Mouse (Mus musculus): ENCODE measurements around the gene Castor2.

Gene Castor2

GRCm38 (mm10) chr5:134099496-134100211 lies at the start of gene Castor2:
Gene Castor2, plus strand, starts transcription at chr5:134099711.
- DNase-seq, result peak; percentile 96

GRCm38 (mm10) chr5:134050711-134051110 lies 48.8 kb upstream of the Castor2 start:
- DNase-seq, result no peak

DNA sequence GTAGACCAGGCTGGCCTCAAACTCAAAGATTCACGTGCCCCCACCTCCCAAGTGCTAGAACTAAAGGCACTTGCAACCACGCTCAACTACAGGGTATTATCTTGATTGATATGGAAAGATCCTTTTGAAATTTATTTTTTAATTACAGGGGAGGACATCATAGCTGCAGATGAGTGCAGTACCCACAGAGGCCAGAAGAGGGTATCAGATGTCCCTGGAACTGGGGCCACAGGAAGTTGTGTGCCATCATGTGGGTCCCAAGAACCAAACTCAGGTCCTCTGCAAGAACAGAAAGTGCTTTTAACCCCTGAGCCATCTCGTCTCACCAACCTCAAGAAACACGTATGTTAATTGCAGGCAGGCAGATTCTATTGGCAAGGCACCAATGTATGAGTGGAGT lies 46.9 kb upstream of the Castor2 start:
- no peak for DNase-seq

- DNase-seq, result no peak
Measured at GRCm38 (mm10) chr5:134054496-134054895, 45.0 kb upstream of the Castor2 start.

DNA sequence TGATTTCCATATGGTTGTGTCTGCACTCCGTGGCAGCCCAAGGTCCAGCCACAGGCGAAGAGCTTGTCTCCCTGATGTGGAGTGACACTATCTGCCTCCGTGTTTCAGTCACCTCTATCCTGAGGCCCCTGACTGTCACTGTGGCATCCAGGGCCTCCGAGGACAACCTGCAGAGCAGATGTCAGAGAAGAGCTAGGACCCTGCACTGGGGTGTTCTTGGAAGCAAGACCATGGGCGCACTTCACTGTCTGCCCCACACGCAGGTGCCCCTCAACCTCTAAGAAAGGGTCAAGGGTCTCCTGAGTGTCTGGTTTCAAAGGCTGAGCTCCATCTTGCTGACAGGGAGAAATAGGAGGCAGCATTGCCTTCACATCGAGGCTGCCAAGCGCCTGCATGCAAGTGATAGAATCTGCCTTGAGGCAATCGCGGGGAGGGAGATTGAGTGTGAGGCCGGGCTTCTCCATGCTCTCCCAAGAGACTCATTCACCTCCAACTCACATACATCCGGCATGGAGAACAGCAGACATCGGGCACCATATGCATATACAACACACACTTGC lies 40.6 kb upstream of the Castor2 start:
- peak; percentile 57 for DNase-seq

DNA sequence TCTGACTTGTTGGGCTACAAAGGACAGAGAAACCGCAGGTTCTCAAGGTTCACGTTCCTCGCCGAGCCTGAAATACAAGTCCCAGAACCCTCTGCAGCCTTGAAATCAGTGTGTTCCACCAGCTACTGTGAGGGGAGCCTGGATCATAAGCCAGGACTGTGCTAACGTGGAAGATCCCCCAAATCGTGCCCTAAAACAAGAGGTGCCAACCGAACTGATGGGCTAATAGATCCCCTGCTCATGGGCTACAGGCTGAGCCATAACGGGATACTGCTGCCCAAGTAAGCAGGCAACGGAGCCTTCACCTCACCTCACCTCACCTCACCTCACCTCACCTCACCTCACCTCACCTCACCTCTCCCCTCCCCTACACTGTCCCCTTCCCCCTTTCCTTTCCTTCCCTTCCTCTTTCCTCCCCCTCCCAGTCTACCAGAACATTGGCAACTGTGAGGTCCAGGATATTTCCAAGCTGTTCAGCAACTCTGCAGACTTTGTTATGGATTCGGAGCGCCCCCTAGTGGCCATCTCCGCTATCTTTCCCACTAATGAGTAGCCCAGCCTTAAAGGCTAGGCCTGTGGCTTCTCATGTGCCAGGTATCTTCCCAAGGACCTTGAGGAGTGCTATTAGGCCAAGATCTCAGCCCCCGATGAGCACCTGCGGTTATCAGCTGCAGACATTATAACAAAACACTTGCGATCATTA lies 36.0 kb upstream of the Castor2 start:
- DNase-seq, result peak; percentile 87

DNA sequence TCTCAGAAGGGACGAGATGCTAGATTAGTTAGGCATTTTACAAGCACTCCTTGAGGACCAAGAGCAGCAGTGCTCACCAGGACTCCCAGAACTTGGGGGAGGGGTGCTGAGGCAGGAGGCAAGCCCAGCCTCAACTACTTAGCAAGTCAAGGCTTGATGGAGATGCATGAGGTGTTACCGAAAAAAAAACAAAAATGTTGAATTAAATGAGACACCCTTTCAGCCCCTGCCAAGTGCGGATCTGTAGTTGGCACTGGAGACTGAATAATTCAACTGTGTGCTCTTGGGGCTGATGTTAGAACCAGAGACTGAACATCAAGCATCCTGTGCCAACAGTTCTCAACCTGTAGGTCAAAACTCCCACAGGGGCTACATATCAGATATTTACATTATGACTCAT lies 33.2 kb upstream of the Castor2 start:
- no peak for DNase-seq

DNA sequence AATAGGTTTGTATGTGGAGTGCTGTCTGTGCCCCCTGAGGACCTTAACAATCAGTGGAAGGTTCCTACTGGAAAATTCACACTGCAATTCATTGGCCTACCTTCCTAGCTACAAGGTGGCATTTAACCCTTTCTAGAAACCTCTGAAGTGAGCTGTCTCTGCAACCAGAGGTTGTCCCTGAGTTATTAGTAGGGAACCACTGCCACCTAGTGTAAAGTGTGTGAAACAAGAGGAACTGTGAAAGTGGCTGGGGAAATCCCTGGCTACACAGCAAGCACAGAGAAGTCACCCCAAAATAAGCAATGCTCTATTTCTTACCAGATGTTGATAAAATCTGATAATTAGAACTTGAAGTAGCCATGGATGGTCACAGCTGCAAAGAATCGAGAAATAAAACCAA lies 31.6 kb upstream of the Castor2 start:
- peak; percentile 67 for DNase-seq

DNA sequence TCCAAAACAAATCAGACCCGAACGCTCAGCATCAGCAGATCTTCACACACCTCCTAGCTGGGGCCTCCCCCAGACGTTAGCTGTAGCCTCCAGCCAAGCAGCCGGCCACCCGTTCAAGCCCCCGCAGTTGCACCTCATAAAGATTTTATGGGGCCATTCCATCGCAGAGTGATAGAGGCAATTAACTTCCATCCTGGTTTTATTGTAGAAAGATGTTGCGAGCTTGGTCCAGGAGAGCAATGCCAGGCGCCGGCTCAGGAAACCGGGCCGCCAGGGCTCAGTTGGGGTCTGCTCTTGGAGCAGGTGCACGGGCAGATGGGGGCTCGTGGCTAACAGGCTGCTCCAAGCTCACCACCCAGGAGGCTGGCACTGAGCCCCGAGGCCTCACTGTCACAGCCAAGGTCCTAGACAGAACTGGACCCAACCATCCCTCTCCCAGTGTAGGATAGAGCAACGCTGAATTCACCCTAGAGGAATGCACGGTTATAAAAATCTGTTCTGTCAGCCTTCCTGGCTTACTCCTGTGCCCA lies 25.9 kb upstream of the Castor2 start:
- DNase-seq, result peak; percentile 61

- no peak for DNase-seq
Measured at GRCm38 (mm10) chr5:134074368-134074767, 25.1 kb upstream of the Castor2 start.

DNA sequence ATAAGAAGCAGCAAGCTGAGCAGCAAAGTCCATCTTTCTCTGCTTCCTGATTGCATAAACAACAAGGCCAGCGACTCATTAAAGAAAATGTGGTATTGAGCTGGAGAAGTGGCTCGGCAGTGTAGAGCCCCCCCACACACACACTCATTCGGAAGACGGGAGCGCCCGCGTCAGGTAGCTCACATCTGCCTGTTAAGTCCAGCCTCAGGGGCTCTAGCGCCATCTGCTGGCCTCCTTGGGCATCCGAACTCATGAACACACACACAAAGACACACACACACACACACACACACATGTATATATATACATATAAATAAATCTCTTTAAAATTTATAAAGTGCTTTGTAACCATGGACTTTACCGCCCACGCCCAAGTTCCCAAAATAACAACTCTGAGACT lies 23.3 kb upstream of the Castor2 start:
- DNase-seq, result no peak

GRCm38 (mm10) chr5:134080685-134081548 lies 18.6 kb upstream of the Castor2 start:
- DNase-seq, result peak; percentile 32

DNA sequence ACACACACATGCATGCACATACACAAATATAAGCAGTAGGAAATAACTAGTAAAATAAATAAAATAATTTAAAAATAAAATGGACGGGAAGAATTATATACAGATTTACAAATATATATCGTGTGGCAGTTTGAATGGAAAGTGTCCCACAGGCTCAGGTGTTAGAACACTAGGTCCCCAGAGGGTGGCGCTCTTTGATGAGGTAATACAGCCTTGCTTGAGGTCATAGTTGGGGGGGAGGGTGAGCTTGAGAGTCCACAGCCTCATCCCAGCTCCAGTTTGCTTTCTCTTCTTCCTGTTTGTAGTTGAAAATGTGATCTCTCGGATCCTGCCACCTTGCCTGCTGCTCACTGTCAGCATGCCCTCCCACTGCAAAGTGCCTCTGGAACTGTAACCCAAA lies 14.3 kb upstream of the Castor2 start:
- DNase-seq, result no peak

DNA sequence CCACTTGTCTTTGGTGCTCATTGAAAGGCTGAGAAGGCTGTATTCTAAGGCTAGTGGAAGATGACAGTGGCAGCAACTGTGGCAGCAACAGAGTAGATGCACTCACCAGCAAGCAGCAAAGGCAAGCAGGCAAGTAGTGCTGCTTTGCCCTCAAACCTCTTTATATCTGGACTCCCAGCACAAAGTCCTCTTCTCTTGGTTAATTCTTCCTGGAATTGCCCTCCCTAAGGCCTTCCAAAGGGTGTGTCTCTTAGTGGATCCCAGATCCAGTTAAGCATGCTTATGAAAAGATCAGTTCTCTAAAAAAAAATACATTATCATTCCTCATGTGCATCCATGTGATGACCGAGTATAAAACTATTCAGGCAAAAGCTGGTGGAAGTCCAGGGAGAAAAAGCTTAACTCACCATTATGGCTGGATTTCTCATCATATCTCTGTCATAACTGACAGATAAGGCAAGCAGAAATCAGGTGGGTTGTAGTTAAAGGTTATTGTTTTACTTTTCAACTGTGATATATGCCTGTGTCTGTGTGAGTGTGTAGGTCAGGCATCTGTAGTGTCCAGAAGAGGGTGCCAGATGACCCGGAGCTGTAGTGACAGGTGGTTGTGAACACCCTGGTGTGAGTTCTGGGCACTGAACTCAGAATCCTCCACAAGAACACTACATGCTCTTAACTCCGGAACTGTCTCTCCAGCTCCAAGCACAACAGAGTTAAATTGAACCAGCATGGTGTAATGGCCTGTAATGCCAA lies 13.4 kb upstream of the Castor2 start:
- no peak for DNase-seq

DNA sequence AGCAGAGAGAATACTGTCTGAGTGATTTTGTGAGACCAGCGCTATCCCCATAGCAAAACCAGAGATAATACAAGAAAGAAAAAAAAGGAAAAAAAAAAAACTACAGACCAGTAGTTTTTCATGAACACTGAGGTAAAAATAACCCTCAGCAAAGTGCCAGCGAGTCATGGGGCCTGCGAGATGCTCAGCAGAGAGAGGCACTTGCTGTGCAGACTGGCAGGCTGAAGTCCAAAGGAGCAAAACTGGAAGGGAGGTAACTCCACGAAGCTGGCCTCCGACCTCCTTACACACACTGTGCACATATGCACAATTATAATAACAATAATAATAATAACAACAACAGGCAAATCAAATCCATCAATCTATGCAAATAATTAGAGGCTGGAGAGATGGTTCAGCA lies 12.3 kb upstream of the Castor2 start:
- DNase-seq, result no peak

DNA sequence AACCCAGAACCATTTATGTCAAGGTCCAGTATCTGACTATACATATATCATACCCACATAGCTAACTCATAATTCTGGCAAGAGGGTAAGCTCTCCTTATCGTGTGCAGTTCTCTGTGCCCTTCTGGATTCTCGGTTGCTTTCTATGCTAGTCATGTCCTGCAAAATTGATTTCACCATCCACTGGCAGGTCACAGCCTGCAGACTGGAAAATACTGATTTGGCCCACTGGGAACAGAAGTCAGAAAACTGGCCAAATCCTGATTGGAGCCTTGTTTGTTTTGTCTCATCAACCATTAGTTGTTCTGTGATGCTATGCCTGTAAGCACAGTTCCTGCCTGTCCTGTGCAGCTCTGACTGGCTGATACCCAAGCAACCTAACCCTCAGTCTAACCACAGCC lies 3.7 kb upstream of the Castor2 start:
- DNase-seq, result no peak

DNA sequence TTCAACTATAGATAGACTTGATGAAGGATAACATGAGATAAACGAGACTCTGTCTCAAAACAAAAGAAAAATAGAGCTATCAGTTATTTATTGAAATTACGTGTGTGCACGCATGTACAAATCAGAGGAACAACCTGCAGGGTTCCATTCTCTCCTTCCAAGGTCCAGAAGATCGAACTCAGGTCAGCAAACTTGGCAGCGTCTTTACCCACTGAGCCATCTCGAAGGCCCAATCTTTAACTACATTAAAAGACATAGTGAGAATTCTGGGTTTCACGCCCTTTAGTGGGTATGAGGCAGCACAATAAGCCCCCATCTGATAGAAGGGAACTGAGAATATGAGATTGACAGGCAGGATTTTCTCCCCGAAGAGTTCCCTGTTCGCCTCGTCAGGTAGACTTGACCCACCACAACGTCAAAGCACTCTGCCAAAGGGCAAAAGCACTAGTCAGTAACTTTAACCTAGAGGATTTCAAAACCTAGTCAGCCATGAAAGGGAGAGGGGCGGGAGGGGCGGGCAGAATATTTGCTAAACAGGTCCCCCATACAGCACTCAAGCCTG lies 1.1 kb upstream of the Castor2 start:
- DNase-seq, result no peak

- DNase-seq, result peak; percentile 71
Measured at GRCm38 (mm10) chr5:134098976-134099375, 535 bp upstream of the Castor2 start.

DNA sequence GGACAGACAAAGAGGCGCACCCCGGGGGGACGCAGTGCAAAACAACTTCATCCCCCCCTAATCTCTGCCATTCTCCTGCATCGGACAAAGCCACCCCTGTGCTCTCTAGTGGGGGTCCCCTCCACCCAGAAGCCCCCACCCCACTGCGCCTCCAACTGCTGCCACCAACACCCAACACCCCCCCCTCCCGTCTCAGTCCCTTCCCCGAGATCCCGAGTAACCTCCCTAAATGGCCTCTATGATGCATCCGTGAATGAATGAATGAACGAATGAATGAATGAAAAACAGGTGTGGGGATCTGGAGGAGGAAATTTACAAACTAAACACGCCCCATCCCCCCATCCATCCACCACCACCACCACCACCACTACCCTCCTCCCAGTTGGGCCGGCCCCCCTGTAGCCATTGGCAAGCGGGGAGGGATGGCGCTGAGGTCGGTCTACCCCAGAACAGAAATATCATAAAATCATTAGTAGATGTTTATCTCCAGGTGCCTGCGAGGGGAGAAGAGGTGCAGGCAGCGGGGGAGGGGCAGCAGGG lies 791 bp downstream of the Castor2 start:
- peak; percentile 46 for DNase-seq

DNA sequence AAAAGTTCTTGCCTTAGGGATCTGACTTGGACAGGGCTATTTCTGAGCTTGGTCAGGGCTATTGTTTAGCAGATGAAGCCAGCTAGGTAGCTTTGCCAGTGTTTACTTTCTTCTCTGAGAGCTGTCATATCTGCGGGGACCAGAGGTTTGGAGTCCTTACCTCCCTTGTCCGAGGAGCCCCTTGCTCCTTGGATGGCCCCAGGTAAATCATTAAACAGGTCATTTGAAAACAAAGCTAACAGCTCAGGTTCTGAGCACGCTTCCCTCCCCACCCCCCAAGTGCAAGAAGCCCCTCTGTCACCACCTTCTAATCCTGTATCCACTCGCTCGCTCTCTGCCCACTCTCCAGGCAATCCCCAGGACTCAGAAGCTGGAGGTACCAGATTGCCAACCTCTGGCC lies 1.8 kb downstream of the Castor2 start:
- DNase-seq, result peak; percentile 9

DNA sequence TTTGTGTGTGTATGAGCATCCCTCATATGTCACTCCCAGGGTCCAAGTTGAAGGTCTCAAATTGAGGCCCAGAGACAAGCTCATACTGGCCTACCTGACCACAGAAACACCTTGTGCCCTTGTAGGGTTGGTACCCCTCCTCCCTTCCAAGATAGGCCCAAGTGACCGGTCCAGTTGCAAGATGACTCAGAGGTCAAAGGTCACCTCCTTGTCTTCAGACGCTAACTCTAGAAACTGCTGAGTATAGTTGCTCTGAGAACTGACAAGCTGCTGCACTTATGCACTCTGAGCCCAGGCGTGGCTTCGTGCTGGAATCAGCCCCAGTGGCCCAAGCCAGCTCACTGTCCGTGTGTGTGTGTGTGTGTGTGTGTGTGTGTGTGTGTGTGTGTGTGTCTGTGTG lies 2.4 kb downstream of the Castor2 start:
- DNase-seq, result peak; percentile 39

DNA sequence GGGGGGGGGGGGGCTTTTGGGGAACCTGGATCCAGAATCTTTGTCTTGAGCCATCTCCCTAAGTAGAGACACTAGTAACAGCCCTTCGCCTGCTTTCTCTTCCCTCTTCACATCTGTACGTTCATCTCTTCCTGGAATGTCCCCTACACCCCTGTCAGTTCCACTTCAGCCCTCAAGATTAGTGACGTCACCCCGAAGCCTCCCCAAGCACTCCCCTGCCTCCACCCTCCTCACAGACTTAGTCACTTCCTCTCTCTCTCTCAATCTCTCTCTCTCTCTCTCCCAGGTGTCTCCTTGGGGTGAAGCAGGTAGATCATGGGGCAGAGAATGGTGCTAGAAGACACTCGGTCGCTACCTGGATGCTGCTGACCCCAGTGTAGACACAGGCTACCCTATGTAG lies 3.2 kb downstream of the Castor2 start:
- DNase-seq, result peak; percentile 10

Measured in retina, postnatal 1 day (tissue).